Mouse (Mus musculus) brain, adult 2 months (tissue): Measurements from ENCODE around the gene Rcn3.
"Not testable (repeated sequence)": the region's sequence is repeated elsewhere in the genome, so short reads cannot be mapped to it uniquely, and the experiment has no call there.

ENCODE experiments used
- DNase-seq: peaks from one replicate; pipeline ENCODE4 v3.0.0; 2011; ENCODE audit warnings: low read depth, low spot score

The Rcn3 gene

DNA sequence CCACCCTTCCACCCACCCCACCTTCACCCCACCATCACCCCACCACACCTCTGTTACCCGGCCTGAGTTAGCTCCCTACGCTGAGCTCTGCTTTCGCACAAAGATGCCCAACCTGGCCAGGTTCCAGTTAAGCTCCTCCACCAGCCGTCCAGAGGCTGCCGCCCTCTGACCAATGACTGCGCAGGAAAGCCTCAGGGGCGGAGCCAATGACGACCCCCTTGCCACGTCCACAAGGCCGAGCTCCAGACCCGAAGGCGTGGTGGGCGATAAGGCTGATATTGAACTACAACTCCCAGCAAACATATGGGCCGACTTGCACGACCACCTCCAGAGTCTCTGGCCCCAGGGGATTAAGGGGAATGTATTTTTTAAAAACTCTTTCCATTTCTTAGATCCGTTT lies at the start of gene Rcn3:
Gene Rcn3, minus strand, starts transcription at position 174 of the 400 bp plus-strand sequence.
- DNase-seq: peak; percentile 37

- DNase-seq: no peak
These were observed 49.3 kb upstream of the Rcn3 start for GRCm38 (mm10) chr7:45141319-45141718.

- no peak for DNase-seq
These were observed 48.1 kb upstream of the Rcn3 start for GRCm38 (mm10) chr7:45139904-45140723.

DNA sequence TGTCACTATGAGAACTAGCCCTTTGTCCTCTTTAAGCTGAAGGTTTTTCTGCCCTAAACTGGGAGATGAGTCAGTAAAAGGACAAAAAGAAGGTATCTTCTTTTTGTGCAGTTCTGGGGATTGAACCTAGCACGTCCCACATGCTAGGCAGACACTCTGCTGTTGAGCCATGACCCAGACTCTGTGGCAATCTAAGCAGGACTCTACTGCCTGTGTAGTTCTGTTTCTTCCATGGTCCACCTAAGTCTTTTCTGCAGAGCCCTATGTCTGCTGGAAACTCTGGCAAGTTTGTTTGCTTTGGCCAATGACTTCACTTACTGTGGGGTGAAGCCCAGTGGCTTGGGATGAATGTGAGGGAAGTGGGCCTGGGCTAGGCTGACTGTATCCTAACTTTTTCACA lies 46.4 kb upstream of the Rcn3 start:
- no peak for DNase-seq

DNA sequence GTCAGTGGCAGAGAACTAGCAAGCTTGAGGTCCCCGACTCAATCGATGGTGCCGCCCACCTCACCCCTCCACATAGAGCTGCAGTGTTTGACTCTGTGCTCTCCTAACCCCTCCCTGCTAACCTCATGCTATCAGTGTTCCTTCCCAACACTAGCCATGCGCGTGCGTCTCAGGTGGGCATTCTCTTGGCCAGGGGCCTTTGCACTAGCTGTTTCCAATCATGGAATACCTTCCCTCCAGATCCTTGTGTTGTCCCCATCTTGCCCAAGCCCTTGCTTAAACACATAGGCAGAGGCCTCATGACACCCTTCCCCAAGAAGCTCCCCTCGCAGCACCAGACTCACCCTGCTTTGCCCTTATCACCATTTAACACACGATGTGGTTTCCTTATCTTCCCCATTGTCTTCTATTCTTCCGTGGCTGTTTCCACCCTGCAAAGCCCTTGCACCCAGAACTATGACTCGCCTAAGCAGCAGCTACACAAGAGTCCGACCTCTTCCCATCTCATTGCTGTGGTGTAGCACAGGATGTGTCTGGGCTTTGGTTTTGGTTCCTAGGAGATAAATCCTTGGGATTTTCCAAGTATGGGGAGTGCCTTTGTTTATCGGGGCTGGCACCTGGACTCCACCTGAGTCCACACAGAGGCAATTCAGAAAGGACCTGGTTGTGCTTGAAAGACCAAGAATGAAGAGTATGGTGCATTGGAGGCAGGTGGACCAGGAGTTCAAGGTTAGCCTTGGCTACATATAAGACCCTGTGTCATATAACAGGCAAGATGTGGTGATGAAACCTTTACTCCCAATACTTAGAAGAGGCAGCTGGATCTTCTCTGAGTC lies 45.4 kb upstream of the Rcn3 start:
- DNase-seq: no peak

GRCm38 (mm10) chr7:45135993-45136567 lies 44.1 kb upstream of the Rcn3 start, which contains the start of the genes Gm45713 and Flt3l:
Gene Gm45713, minus strand, starts transcription at chr7:45136231.
Gene Flt3l, minus strand, starts transcription at chr7:45136432.
- DNase-seq: peak; percentile 93

DNA sequence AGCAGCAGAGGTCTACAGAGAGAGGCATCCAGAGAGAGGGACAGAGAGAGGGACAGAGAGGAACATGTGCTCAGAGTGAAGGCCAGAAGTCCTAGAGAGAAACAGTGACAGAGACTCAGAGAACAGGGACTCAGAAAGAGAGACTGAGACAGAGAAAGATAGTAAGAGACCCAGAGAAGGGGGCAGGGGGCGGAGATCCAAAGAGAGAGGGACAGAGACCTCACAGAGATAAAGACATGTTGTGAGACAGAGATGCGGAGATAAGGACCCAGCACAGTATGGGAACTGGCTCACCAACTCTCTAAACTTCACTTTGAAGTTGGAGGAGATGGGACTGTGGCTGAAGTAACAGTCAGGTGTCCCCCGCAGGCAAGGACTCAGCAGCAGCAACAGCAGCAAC lies 43.3 kb upstream of the Rcn3 start:
- no peak for DNase-seq

GRCm38 (mm10) chr7:45134544-45135026 lies 42.6 kb upstream of the Rcn3 start:
- no peak for DNase-seq

GRCm38 (mm10) chr7:45133446-45134159 lies 41.6 kb upstream of the Rcn3 start:
- no peak for DNase-seq

DNA sequence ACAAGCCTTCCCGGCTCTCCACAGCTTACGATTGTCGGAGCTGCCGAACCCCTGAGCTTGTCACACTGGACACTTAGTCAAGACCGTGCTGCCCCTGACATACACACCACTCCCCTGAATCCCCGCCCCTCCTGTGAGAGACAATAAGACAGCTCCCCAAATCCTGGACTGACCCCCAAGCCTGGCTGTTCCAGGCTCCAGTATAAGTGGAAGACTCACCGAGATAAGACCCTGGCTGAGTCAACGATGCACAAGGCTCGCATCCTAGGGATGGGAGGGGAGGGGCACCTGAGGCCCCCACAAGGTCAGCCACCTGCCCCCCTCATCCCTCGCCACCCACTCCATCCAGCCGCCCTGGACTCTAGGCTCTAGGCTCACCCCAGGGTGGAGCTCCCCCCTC lies 39.8 kb upstream of the Rcn3 start:
- DNase-seq: no peak

- DNase-seq: no peak
These were observed 37.9 kb upstream of the Rcn3 start for GRCm38 (mm10) chr7:45129776-45130512.

DNA sequence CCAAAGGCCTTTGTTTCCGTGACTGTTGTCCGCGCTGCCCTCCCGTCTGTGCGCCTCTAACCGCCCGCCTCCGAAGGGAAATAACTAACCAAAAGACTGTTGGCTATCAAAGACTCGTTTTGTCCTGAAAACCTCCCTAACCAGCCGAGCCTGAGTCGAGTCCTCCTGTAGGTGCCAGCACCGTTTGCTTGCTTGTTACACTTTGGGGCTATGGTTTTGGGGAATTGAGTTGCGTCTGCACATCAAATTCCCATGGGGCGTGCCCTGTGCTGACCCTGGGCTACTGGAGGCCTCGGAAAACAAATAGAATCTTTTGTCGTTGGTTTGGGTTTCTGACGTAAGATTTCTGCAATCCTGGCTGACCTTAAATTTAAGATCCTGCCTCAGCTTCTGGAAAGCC lies 37.3 kb upstream of the Rcn3 start:
- peak; percentile 46 for DNase-seq

DNA sequence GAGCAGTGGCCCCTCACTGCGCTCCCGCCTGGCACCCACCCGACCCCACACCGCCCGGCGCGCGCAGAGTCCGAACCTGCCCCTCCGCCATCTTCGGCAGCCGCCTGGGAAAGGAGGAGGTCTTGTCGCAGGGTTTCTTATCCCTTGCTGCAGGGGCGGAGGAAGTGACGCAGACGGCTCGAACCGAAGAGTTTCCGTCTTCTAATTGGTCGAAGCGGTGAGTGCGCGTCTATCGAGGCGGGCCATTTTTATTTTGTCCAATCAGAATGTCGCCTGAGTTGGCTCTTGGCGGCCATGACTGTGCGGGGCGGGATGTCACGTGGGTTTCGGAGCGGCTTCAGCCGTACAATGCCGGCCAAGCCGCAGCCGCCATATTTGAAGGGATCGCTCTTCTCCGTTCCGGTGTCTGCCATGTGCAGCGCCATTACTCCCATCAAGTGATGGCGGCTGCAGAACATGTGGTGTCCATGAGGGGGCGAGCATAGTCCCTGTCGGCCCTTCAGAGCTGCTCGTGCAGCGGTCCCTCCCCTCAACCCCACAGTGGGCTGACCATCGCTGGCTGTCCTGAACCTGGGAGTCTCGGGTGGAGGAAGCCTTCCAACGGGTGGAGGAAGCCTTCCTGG lies 36.7 kb upstream of the Rcn3 start, which contains the start of gene Rpl13a:
Gene Rpl13a, minus strand, starts transcription at position 138 of the 623 bp plus-strand sequence.
- peak; percentile 100 for DNase-seq

DNA sequence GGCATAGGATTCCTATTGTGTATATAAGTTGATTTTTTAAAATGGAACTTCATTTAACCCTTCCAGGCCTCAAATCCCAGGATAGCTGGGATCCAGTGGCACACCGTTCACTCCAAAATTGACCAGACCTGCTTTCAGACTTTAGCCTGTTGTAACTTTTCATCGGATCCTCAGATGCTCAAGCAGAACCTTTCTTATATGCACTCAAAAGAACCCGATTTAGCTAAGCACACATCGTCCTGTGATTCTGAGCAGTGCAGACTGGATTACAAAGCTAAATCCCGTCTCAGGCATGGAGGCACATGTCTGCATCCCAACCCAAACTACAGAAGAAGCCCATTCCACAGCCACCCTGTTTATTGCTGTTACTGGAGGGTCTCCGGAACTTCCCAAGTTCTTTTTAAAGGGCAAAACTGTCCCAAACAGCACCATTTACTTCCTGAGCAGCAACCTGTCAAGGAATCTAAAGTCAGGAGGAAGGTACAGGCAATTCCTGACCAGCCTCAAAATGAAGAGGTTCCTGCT lies 35.7 kb upstream of the Rcn3 start:
- no peak for DNase-seq

- no peak for DNase-seq
These were observed 35.1 kb upstream of the Rcn3 start for GRCm38 (mm10) chr7:45126844-45127699.

- DNase-seq: no peak
These were observed 34.3 kb upstream of the Rcn3 start for GRCm38 (mm10) chr7:45126147-45126843.

DNA sequence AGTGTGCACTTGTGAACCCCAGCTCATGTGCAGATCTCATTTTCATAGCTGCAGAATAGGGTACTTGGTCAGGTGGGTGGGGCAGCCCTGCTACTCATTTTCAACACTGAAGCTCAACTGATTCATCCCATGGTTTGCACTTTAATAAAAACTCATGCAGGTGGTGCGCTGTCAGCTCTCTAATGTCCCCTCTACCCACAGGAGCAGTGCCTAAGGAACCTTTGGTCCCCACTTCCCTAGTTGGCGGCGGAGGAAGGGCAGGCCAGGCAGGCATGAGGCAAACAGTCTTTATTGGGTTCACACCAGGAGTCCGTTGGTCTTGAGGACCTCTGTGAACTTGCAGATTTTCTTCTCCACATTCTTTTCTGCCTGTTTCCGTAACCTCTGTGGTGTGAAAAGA lies 33.6 kb upstream of the Rcn3 start:
- not testable (repeated sequence) for DNase-seq

DNA sequence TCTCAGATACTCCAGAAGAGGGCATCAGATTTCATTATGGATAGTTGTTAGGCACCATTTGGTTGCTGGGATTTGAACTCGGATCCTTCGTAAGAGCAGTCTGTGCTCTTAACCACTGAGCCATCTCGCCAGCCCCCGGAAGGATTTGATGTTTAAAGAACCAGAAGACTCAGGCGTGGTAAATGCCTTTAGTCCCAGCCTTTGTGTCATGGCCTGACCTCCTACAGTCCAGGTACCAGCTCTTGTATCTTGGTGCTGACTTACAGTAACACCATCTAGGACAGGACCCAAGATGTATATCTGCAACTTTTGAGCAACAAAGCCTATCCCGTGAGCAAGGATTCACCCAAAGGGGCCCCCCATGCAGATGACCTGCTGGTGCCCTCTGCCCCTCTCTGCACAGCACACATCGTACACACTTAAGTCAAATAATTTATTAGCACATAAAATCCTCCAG lies 33.2 kb upstream of the Rcn3 start:
- peak; percentile 18 for DNase-seq
